Mouse (Mus musculus) hindbrain, embryonic 11.5 days (tissue): ENCODE results near the gene Slit1. TPM values are rescaled to one million over a fixed set of nuclear protein-coding genes. Genes with fewer than 3 reads are reported as not detected.

Source experiments
- ATAC-seq: fragments of 200-750 bp; cut with Nextera tagmentation; 2 replicates; pipeline ENCODE4 v1.8.0; 2017; ENCODE audit warnings: mild to moderate bottlenecking, moderate TSS enrichment, moderate library complexity; ENCODE audit not compliant: low FRiP score
- DNase-seq: peaks from one replicate; pipeline ENCODE4 v3.0.0-alpha.2; 2015; ENCODE audit warnings: low spot score
- H3K27ac ChIP-seq: fragments of 300-500 bp; sonication (generic); 2 replicates; pipeline ENCODE4 v1.5.1; 2014; ENCODE audit warnings: mild to moderate bottlenecking, low read depth, low read length
- H3K27me3 ChIP-seq: fragments of 300-500 bp; sonication (generic); 2 replicates; pipeline ENCODE4 v1.6.1; 2014; ENCODE audit warnings: mild to moderate bottlenecking, low read length, moderate library complexity, mixed read lengths; ENCODE audit not compliant: control insufficient read depth, insufficient read depth
- H3K36me3 ChIP-seq: fragments of 300-500 bp; sonication (generic); 2 replicates; pipeline ENCODE4 v1.6.1; 2014; ENCODE audit warnings: mild to moderate bottlenecking, low read length, moderate library complexity, mixed read lengths; ENCODE audit not compliant: control insufficient read depth, insufficient read depth
- H3K4me1 ChIP-seq: fragments of 300-500 bp; sonication (generic); replicated peaks from 2 replicates; pipeline ENCODE4 v1.6.1; 2014; ENCODE audit warnings: low read length, mixed read lengths; ENCODE audit not compliant: control insufficient read depth, insufficient read depth
- H3K4me2 ChIP-seq: fragments of 300-500 bp; sonication (generic); replicated peaks from 2 replicates; pipeline ENCODE4 v1.6.1; 2014; ENCODE audit warnings: mild to moderate bottlenecking, low read depth, low read length
- H3K4me3 ChIP-seq: fragments of 300-500 bp; sonication (generic); 2 replicates; pipeline ENCODE4 v1.5.1; 2014; ENCODE audit warnings: low read depth, low read length
- H3K9ac ChIP-seq: fragments of 300-500 bp; sonication (generic); 2 replicates; pipeline ENCODE4 v1.6.1; 2014; ENCODE audit warnings: low read depth, low read length
- H3K9me3 ChIP-seq: fragments of 300-500 bp; sonication (generic); 2 replicates; pipeline ENCODE4 v1.6.1; 2016; ENCODE audit warnings: low read length; ENCODE audit not compliant: control insufficient read depth
- WGBS: fragments of 180-500 bp; shearing (Covaris S2); extraction: QIAGEN DNeasy Blood & Tissue Kit; methylation state at CpG from one replicate; pipeline ENCODE4 v1.1.7; 2014; 5-methylcytosine and 5-hydroxymethylcytosine counted together
- polyA plus RNA-seq: library from polyadenylated mRNA; unstranded; fragments of >200 nt; fragmentation: Nextera tagmentation; extraction: Ambion mirVana; gene quantifications from 2 replicates; pipeline ENCODE4 v1.2.1, GENCODE M21; 2014

The Slit1 gene
- polyA plus RNA-seq, result 13.8 and 22.8 TPM in 2 replicates

DNA sequence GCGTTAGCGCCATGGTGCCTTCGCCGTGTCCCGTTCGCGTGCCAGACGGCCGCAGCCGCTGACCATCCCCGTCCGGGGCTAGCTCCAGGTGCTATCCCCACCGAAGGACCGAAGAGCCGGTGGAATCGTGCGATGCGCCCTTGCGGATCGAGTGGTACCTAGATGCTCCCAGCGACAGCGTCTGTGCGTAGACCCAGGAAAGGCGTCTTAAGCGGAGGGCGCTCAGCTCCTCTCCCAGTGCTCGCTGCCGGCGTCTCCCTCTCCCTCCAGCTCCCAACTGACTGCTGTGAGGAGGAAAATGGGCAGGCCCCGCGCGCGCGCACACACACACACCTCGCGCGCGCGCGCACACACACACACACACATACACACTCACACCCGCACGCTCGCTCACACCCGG lies at the start of gene Slit1:
Gene Slit1 (minus strand): TSS at position 270 of the 400 bp plus-strand sequence.
- 0% methylated on average over 33 of the region's 44 CpGs for whole genome bisulfite sequencing
- Histone ChIP-seq H3K9me3 (no peaks in the 10 kb centered on the region), H3K9ac (peak within 1 kb of the TSS; percentile 78), H3K36me3 (no peaks in the 10 kb centered on the region), H3K27me3 (peaks cover 28% of the 10 kb centered on the region), H3K4me3 (peak within 1 kb of the TSS; percentile 49), H3K4me1 (peaks cover 16% of the 10 kb centered on the region), H3K4me2 (peak within 1 kb of the TSS; percentile 71), H3K27ac (peak within 1 kb of the TSS; percentile 65)
- peak; percentile 74 for DNase-seq
- peak; percentile 26 for ATAC-seq

DNA sequence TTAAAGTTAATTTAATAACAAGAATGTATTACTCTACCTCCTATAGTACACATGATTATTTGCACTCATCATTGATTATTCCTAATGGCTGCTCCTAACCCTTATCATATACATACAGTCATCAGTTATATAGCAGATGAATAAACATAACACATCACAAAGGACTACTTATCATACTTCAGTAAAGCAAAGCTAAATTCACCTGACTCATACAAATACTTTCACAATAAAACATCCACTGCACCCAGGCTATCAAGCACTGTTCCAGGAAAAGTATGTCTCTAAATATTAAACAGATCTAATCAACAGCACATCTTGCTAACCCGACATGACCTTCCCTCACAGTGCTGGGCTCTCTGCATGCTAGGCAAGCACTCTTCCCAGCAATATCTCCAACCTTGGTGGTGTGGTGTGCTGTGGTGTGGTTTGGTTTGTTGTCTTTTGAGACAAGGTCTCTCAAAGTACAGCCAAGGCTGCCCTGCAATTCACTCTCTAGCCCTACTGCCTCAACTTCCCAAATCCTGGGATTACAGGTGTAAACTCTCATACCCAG lies 49.5 kb upstream of the Slit1 start:
- no peak overlapping the region for H3K4me2 ChIP-seq
- DNase-seq (no peak), ATAC-seq (no peak)
- no peaks in the 10 kb centered on the region for H3K9me3 ChIP-seq
- no peak overlapping the region for H3K4me3 ChIP-seq
- H3K4me1 ChIP-seq, result no peaks in the 10 kb centered on the region
- no peaks in the 10 kb centered on the region for H3K36me3 ChIP-seq
- 73% methylated on average over 1 of the region's 1 CpGs for WGBS
- no peak overlapping the region for H3K27ac ChIP-seq
- no peak overlapping the region for H3K9ac ChIP-seq
- H3K27me3 ChIP-seq, result no peaks in the 10 kb centered on the region

DNA sequence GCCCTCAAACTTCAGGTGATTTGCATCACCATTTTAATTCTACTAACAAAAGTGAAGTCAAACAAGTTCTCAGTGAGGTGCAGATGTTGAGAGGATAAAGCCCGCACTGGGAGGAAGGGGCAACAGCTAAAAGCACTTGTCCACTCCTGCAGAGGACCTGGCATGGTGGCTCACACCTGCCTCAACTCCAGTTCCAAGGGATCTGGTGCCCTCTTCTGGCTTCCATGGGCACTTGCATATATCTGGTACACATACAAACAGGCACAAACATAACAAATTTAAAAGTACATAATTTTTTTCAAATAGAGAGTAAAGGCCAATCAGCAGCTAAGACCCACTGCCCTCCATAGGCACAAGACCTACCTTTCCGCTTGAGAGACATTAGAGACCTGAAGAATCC lies 47.9 kb upstream of the Slit1 start:
- Histone ChIP-seq H3K27ac (no peak overlapping the region), H3K36me3 (no peaks in the 10 kb centered on the region), H3K9me3 (no peaks in the 10 kb centered on the region), H3K27me3 (no peaks in the 10 kb centered on the region), H3K9ac (no peak overlapping the region), H3K4me1 (no peaks in the 10 kb centered on the region), H3K4me3 (no peak overlapping the region), H3K4me2 (no peak overlapping the region)
- ATAC-seq (no peak), DNase-seq (no peak)
- WGBS, result 85% methylated on average over 2 of the region's 2 CpGs

DNA sequence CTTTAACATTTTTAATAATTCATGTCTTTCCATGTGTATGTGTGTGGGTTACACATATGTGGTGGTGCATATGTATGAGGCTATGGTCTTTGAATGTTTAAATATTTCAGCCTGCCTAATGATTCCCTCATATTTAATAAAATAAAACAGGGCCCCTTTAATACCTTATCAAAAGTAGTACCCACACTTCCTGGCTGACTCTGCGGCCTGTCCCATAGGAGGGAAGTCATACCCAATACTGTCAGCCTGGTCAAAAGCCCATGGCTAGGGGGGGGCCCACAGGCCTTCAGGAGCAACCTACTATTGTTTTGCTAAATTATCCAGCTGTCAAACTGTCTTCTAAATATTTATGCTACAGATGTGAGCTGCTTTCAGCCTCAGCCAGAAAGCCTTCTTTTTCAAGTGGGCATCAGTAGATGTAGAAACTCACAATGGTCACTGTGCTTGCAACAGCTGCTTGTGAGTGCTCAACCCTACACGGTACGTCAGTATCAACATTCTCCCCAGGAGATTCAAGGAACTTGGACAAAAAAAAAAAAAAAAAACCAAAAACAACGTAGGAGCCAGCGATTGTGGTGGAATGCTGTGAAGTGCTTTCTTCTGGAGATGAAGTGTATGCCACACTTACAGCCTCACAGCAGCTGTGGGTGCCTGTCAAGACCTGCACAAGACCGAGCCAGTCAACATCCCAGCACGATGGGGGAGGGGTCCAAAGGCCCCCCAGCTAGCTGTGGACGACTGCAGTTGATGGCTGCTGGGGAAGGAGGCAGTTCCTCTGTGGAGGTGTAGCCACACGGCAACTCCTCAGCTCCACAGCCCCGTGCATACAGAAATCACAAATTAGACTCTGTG lies 45.9 kb upstream of the Slit1 start:
- WGBS, result 71% methylated on average over 10 of the region's 10 CpGs
- Histone ChIP-seq H3K27me3 (no peaks in the 10 kb centered on the region), H3K4me1 (no peaks in the 10 kb centered on the region), H3K4me2 (no peak overlapping the region), H3K27ac (no peak overlapping the region), H3K36me3 (no peaks in the 10 kb centered on the region), H3K4me3 (no peak overlapping the region), H3K9ac (no peak overlapping the region), H3K9me3 (no peaks in the 10 kb centered on the region)
- no peak for ATAC-seq
- DNase-seq, result no peak

DNA sequence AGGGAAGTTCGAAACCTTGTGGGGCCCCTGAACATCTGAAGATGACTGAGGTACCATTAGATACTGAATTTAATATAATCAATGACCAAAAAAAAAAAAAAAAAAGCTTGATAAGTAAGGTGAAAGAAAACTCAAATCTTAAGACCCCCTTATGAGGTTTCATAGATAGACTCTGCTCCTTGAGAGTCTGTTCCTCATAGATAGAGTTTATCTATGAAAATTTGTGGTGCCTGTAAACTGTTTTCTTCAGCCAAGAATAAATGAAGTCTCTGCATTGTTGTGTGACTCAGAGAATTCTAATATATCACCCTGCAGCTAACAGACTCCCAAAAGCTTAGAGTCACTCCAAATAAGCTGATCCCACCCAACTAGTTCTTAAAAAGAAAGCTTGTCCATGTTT lies 43.4 kb upstream of the Slit1 start:
- Histone ChIP-seq H3K9me3 (no peaks in the 10 kb centered on the region), H3K36me3 (0 out of 2 replicates have a peak, but pooled peaks cover 2% of the 10 kb centered on the region), H3K4me1 (no peaks in the 10 kb centered on the region), H3K4me2 (no peak overlapping the region), H3K27me3 (no peaks in the 10 kb centered on the region), H3K27ac (no peak overlapping the region), H3K9ac (no peak overlapping the region), H3K4me3 (no peak overlapping the region)
- no peak for ATAC-seq
- whole genome bisulfite sequencing, result 88% methylated on average over 1 of the region's 1 CpGs
- DNase-seq, result no peak

DNA sequence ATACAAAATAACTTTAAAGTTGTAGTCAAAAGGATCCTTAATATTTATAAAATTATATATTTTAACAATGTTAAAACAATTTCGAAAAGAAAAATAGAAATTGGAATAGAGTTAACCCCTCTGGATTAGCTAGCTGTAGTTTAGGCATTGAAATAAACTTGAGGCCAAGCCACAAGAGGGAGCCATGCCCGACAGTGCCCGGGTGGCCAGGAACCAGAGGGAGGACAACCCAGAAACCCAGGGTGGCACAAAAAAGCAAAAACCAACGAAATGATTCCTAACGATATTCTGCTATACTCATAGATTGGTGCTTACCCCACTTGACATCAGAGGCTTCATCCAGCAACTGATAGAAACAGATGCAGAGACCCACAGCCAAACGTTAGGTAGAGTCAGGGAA lies 34.0 kb upstream of the Slit1 start:
- H3K36me3 ChIP-seq, result peaks cover 6% of the 10 kb centered on the region; the same call in 1 of the 2 replicates
- no peak overlapping the region for H3K4me2 ChIP-seq
- no peaks in the 10 kb centered on the region for H3K4me1 ChIP-seq
- no peak overlapping the region for H3K27ac ChIP-seq
- H3K4me3 ChIP-seq, result no peak overlapping the region
- H3K9me3 ChIP-seq, result no peaks in the 10 kb centered on the region
- DNase-seq (no peak), ATAC-seq (no peak)
- no peak overlapping the region for H3K9ac ChIP-seq
- 89% methylated on average over 6 of the region's 6 CpGs for WGBS
- H3K27me3 ChIP-seq, result no peaks in the 10 kb centered on the region

DNA sequence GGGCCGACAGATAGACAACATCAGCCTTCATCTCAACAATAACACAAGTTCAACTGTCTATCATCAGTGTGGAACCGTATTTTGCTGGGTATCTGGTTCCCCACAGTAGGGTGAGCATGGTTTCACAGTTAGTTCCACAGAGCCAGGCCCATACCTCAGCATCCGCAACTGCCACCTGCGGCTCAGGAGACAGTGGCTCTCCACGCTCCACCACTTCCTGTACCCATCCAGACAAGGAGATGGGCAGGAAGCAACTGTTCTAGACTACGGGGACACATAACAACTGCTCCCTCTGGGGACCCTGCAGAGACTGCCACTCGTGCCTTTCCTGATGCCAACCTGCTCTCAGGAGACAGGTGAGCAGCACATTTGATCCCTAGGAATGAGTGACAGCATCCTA lies 25.2 kb upstream of the Slit1 start:
- H3K36me3 ChIP-seq, result peaks cover 3% of the 10 kb centered on the region; the same call in 1 of the 2 replicates

DNA sequence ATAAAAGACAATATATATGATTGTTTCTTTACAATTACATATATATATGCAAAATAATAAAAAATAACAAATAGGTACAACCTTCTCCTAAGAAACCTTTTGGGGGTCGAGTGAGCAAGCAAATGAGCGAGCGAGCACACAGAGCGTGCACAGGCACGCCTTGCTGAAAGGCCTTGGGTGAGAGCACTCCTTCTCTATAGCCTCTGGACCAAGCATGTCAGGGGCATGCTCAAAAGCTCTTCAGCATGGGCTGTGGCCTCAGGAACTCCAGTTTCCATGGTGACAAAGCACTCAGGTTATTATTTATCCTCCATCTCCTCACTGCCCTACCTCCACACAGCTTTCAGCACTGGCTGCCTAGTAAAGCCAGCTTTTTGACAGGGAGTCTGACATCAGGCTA lies 23.2 kb upstream of the Slit1 start:
- 86% methylated on average over 5 of the region's 5 CpGs for WGBS
- H3K36me3 ChIP-seq, result no peaks in the 10 kb centered on the region
- no peak overlapping the region for H3K27ac ChIP-seq
- no peak for DNase-seq
- no peaks in the 10 kb centered on the region for H3K27me3 ChIP-seq
- H3K4me2 ChIP-seq, result no peak overlapping the region
- no peak overlapping the region for H3K4me3 ChIP-seq
- no peaks in the 10 kb centered on the region for H3K9me3 ChIP-seq
- ATAC-seq, result no peak
- no peak overlapping the region for H3K9ac ChIP-seq
- H3K4me1 ChIP-seq, result no peaks in the 10 kb centered on the region

More for the DNA sequence above, 25.2 kb upstream of the Slit1 start:
- ATAC-seq (no peak), DNase-seq (no peak)
- Histone ChIP-seq H3K9me3 (no peaks in the 10 kb centered on the region), H3K27me3 (no peaks in the 10 kb centered on the region), H3K4me2 (no peak overlapping the region), H3K9ac (no peak overlapping the region), H3K4me3 (no peak overlapping the region), H3K27ac (no peak overlapping the region), H3K4me1 (no peaks in the 10 kb centered on the region)
- WGBS, result 95% methylated on average over 7 of the region's 7 CpGs
